ENCODE assay signal across 11 mouse cellular contexts in genomic region chr8:106378501-106379048, GRCm38 (mm10). TPM values are rescaled to one million over a fixed set of nuclear protein-coding genes. Genes with fewer than 3 reads are reported as not detected.
DNase-seq lines count a peak whose midpoint lies in the region; ATAC-seq lines count a peak whose summit lies in the region.
"Had no signal": no experiment of that assay in that cellular context is flagged by ENCODE, and none has a peak within 500 bp of the region (broad histone marks: within the 10 kb centered on the region; RNA-seq: fewer than 3 reads in every experiment).

No protein-coding gene starts in this region.

- DNase-seq in cerebellum, postnatal 25 days: peak; percentile 36 to 39
- no peak for DNase-seq in cerebellum, adult 18-20 months
- peak; percentile 60 for DNase-seq in NIH3T3 (ENCODE audit: low read depth)
- DNase-seq in forebrain, embryonic 14.5 days (ENCODE audit: low spot score): no peak
- DNase-seq in thymus, postnatal 0 days (ENCODE audit: low spot score): no peak
- DNase-seq in thymus, postnatal 10 days (ENCODE audit: low spot score in 2 of 2): no peak
- DNase-seq: kidney, adult 2 months; left cerebral cortex, postnatal 4 days had no signal

- no peaks in the 10 kb centered on the region for H3K27me3 ChIP-seq in heart, embryonic 12.5 days (replicated peaks)
- H3K27me3 ChIP-seq in lung, embryonic 15.5 days: no peaks in the 10 kb centered on the region
- no peaks in the 10 kb centered on the region for H3K27me3 ChIP-seq in forebrain, embryonic 14.5 days (replicated peaks; ENCODE audit: control insufficient read depth, insufficient read depth, low read length)
- H3K27me3 ChIP-seq: midbrain, embryonic 12.5 days had no signal

- H3K4me3 ChIP-seq in heart, embryonic 12.5 days: no peak overlapping the region
- no peak overlapping the region for H3K4me3 ChIP-seq in lung, embryonic 15.5 days
- H3K4me3 ChIP-seq in forebrain, embryonic 14.5 days (ENCODE audit: low read depth, low read length): no peak overlapping the region
- H3K4me3 ChIP-seq: midbrain, embryonic 12.5 days had no signal

- no peaks in the 10 kb centered on the region for H3K36me3 ChIP-seq in heart, embryonic 12.5 days
- no peaks in the 10 kb centered on the region for H3K36me3 ChIP-seq in lung, embryonic 15.5 days
- H3K36me3 ChIP-seq in forebrain, embryonic 14.5 days (ENCODE audit: control insufficient read depth, insufficient read depth, low read length): no peaks in the 10 kb centered on the region
- H3K36me3 ChIP-seq: midbrain, embryonic 12.5 days had no signal

- 17% methylated on average over 7 of the region's 7 CpGs for WGBS in heart, embryonic 12.5 days
- 36% methylated on average over 7 of the region's 7 CpGs for WGBS in lung, embryonic 15.5 days
- 70% methylated on average over 7 of the region's 7 CpGs for WGBS in forebrain, embryonic 14.5 days

- H3K27ac ChIP-seq in heart, embryonic 12.5 days (ENCODE audit: poor library complexity, severe bottlenecking): peak overlapping the region; percentile 4
- peak overlapping the region; percentile 56 for H3K27ac ChIP-seq in lung, embryonic 15.5 days
- H3K27ac ChIP-seq in forebrain, embryonic 14.5 days (ENCODE audit: low read depth, low read length): no peak overlapping the region
- H3K27ac ChIP-seq: midbrain, embryonic 12.5 days had no signal

- no peak overlapping the region for H3K9ac ChIP-seq in heart, embryonic 12.5 days
- no peak overlapping the region for H3K9ac ChIP-seq in lung, embryonic 15.5 days
- H3K9ac ChIP-seq in forebrain, embryonic 14.5 days (ENCODE audit: low read length): no peak overlapping the region
- H3K9ac ChIP-seq: midbrain, embryonic 12.5 days had no signal

- no peaks in the 10 kb centered on the region for H3K9me3 ChIP-seq in heart, embryonic 12.5 days (replicated peaks)
- H3K9me3 ChIP-seq in lung, embryonic 15.5 days: no peaks in the 10 kb centered on the region
- no peaks in the 10 kb centered on the region for H3K9me3 ChIP-seq in forebrain, embryonic 14.5 days (replicated peaks; ENCODE audit: control insufficient read depth, low read length)
- H3K9me3 ChIP-seq: midbrain, embryonic 12.5 days had no signal

- no peak overlapping the region for H3K4me2 ChIP-seq in heart, embryonic 12.5 days
- H3K4me2 ChIP-seq in lung, embryonic 15.5 days: no peak overlapping the region
- no peak overlapping the region for H3K4me2 ChIP-seq in forebrain, embryonic 14.5 days (ENCODE audit: low read length)
- H3K4me2 ChIP-seq: midbrain, embryonic 12.5 days had no signal

- ATAC-seq in heart, embryonic 12.5 days (ENCODE audit: insufficient number of reproducible peaks, low FRiP score): peak; percentile 76
- ATAC-seq in lung, embryonic 15.5 days (ENCODE audit: borderline replicate concordance, extremely low read depth, low FRiP score, low TSS enrichment): peak; percentile 65
- ATAC-seq in forebrain, embryonic 14.5 days: no peak

- H3K4me1 ChIP-seq in heart, embryonic 12.5 days (replicated peaks): peaks cover 26% of the 10 kb centered on the region
- peaks cover 21% of the 10 kb centered on the region for H3K4me1 ChIP-seq in lung, embryonic 15.5 days
- H3K4me1 ChIP-seq in forebrain, embryonic 14.5 days (ENCODE audit: control insufficient read depth, insufficient read depth, low read length): no peaks in the 10 kb centered on the region

RNA-seq across cellular contexts. Expression of gene Zfp90, which starts 36.6 kb away (rescaled TPM):
- 13.8 and 14.1 TPM in 2 replicates for polyA plus RNA-seq in heart, embryonic 12.5 days (2016; fragmentation: Nextera tagmentation; extraction: Ambion mirVana)
- 16.5 and 17.5 TPM in 2 replicates for polyA plus RNA-seq in lung, embryonic 15.5 days (2015; fragmentation: Nextera tagmentation; extraction: Ambion mirVana)
- polyA plus RNA-seq in forebrain, embryonic 14.5 days (2014; fragmentation: Nextera tagmentation; extraction: Ambion mirVana): 49.6 and 56.4 TPM in 2 replicates
- 10.5 and 11.9 TPM in 2 replicates for polyA plus RNA-seq in thymus, postnatal 0 days (2015; fragmentation: Nextera tagmentation; extraction: Ambion mirVana)

RNA-seq across cellular contexts. Expression of gene Smpd3, which starts 40.8 kb away (rescaled TPM):
- polyA plus RNA-seq in heart, embryonic 12.5 days (2016; fragmentation: Nextera tagmentation; extraction: Ambion mirVana): 2.5 and 2.8 TPM in 2 replicates
- polyA plus RNA-seq in lung, embryonic 15.5 days (2015; fragmentation: Nextera tagmentation; extraction: Ambion mirVana): 1.0 and 1.3 TPM in 2 replicates
- 24.2 and 36.0 TPM in 2 replicates for polyA plus RNA-seq in forebrain, embryonic 14.5 days (2014; fragmentation: Nextera tagmentation; extraction: Ambion mirVana)
- 1.1 and 1.5 TPM in 2 replicates for polyA plus RNA-seq in thymus, postnatal 0 days (2015; fragmentation: Nextera tagmentation; extraction: Ambion mirVana)

Comparison
In these comparisons a context has a peak if more than half of its experiments do, and no peak if none do; other contexts are left out.
1. DNase-seq: peak in cerebellum, postnatal 25 days (2 of 2) and NIH3T3 (single experiment); none in cerebellum, adult 18-20 months (0 of 2), forebrain, embryonic 14.5 days (single experiment), thymus, postnatal 0 days (single experiment) and thymus, postnatal 10 days (0 of 2).